Mouse (Mus musculus): ENCODE results near the gene Spata7. TPM values are rescaled to one million over a fixed set of nuclear protein-coding genes. Genes with fewer than 3 reads are reported as not detected.
A peak's percentile ranks its signal among the peaks of the same experiment; 100 is the strongest.

Gene Spata7
- total and polyA plus RNA-seq, 2 experiments: 0.43 to 3.5 TPM

DNA sequence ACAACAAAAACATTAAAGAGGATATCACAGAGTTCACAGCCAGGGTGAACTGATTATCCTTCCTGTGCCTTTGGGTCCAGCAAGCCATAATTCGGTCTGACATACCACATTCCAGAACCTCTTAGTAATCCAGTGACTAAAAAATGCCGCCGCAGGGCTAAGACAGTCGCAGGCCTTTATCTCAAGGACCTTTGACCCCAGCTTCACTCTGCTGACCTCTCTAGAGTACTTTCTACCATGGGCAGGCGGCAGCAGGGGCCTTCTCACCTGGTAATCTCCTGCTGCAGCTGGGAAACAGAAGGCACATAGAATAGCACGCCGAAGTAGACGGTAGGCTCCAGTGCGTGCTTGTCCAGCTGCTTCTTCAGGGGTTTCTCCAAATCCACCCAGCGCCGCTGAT, 86.8 kb downstream of the Spata7 start:
- Histone ChIP-seq H3K27ac (replicated peaks; ENCODE audit: insufficient read depth, low read depth, low read length) (peak overlapping the region; percentile 52), H3K4me1 (ENCODE audit: control insufficient read depth, insufficient read depth, low read length) (peaks cover 18% of the 10 kb centered on the region), H3K4me3 (ENCODE audit: insufficient read depth, low read depth, low read length) (no peak overlapping the region), H3K9ac (ENCODE audit: low read depth, low read length) (no peak overlapping the region), H3K36me3 (ENCODE audit: control insufficient read depth, insufficient read depth, low read length) (no peaks in the 10 kb centered on the region), H3K27me3 (ENCODE audit: control insufficient read depth, insufficient read depth, low read length) (no peaks in the 10 kb centered on the region), H3K79me2 (ENCODE audit: control insufficient read depth, insufficient read depth, low read length) (peaks cover 6% of the 10 kb centered on the region; the same call in 1 of the 2 replicates)
- WGBS: 16% methylated on average over 11 of the region's 11 CpGs
- TF ChIP-seq POLR2A (IDR thresholded peaks at IDR 0.05; ENCODE audit: extremely low read depth, insufficient read depth, low read length) (no peak), CTCF (IDR thresholded peaks at IDR 0.05; ENCODE audit: low read depth, low read length) (no peak)
- DNase-seq (ENCODE audit: extremely low read depth, low read depth, low spot score): peak; percentile 81

DNA sequence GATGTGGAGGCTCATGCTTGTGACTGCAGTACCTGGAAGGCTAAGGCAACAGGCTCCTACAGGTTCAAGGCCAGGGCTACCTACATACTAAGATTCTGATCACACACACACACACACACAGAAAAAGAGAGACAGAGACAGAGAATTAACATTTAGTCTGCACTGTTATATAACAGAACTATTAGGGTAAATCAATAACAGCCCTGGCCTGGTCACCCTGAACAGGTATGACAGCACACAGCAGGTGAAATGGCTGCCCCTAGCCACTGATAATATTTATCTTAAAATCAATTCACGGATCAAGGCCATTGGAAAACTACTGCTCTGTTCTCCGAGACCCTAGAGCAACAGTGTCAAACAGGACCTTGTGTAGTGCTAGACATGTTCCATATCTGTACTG, 88.2 kb downstream of the Spata7 start:
- no peaks in the 10 kb centered on the region for H3K36me3 ChIP-seq (ENCODE audit: control insufficient read depth, insufficient read depth, low read length)
- peaks cover 10% of the 10 kb centered on the region; the same call in 1 of the 2 replicates for H3K79me2 ChIP-seq (ENCODE audit: control insufficient read depth, insufficient read depth, low read length)
- TF ChIP-seq CTCF (IDR thresholded peaks at IDR 0.05; ENCODE audit: low read depth, low read length): no peak
- no peak for TF ChIP-seq POLR2A (IDR thresholded peaks at IDR 0.05; ENCODE audit: extremely low read depth, insufficient read depth, low read length)
- peak overlapping the region; percentile 81 for H3K27ac ChIP-seq (replicated peaks; ENCODE audit: insufficient read depth, low read depth, low read length)
- peaks cover 18% of the 10 kb centered on the region for H3K4me1 ChIP-seq (ENCODE audit: control insufficient read depth, insufficient read depth, low read length)
- DNase-seq (ENCODE audit: extremely low read depth, low read depth, low spot score): peak; percentile 89
- H3K9ac ChIP-seq (ENCODE audit: low read depth, low read length): no peak overlapping the region
- H3K27me3 ChIP-seq (ENCODE audit: control insufficient read depth, insufficient read depth, low read length): no peaks in the 10 kb centered on the region
- no peak overlapping the region for H3K4me3 ChIP-seq (ENCODE audit: insufficient read depth, low read depth, low read length)
- 35% methylated on average over 2 of the region's 2 CpGs for WGBS

Other genes starting within 250 kb of the Spata7 start
- gene Kcnk10, start 49.8 kb upstream of the Spata7 start, total RNA-seq (2014; rRNA removed): 1.1 and 1.2 TPM in 2 replicates
- 0.49 and 0.65 TPM in 2 replicates for gene Kcnk10, start 49.8 kb upstream of the Spata7 start, polyA plus RNA-seq (2012; rRNA removed)
- 5.9 and 10.1 TPM in 2 replicates for gene Ptpn21, start 109.2 kb downstream of the Spata7 start, total RNA-seq (2014; rRNA removed)
- gene Ptpn21, start 109.2 kb downstream of the Spata7 start, polyA plus RNA-seq (2012; rRNA removed): 10.4 and 12.2 TPM in 2 replicates
- gene Zc3h14, start 118.8 kb downstream of the Spata7 start, total RNA-seq (2014; rRNA removed): 47.1 and 53.7 TPM in 2 replicates
- gene Zc3h14, start 118.8 kb downstream of the Spata7 start, polyA plus RNA-seq (2012; rRNA removed): 21.9 and 22.7 TPM in 2 replicates

Data from liver, adult 2 months (tissue).